8 mouse cellular contexts compared by ENCODE assay signal in genomic region chr13:46669048-46669619, GRCm38 (mm10). TPM values are rescaled to one million over a fixed set of nuclear protein-coding genes. Genes with fewer than 3 reads are reported as not detected.
DNase-seq lines count a peak whose midpoint lies in the region; ATAC-seq and TF ChIP-seq lines count a peak whose summit lies in the region.

Fam8a1 (plus strand) TSS chr13:46669522.

- peak; percentile 97 for ATAC-seq in kidney, embryonic 15.5 days (replicated peaks; ENCODE audit: low FRiP score)
- peak; percentile 92 for ATAC-seq in monocyte, adult 5-6 weeks (replicated peaks; ENCODE audit: insufficient number of reproducible peaks, low FRiP score, low TSS enrichment, poor library complexity, severe bottlenecking)

- no peak for TF ChIP-seq POLR2A in bone marrow macrophage, adult 2 months (IDR thresholded peaks at IDR 0.05; ENCODE audit: borderline replicate concordance, low read depth, low read length)
- peak; percentile 68 for TF ChIP-seq POLR2A in embryonic fibroblast, embryonic 13.5 days (IDR thresholded peaks at IDR 0.05; ENCODE audit: low read depth, low read length)

- H3K9me3 ChIP-seq in heart, embryonic 10.5 days: no peaks in the 10 kb centered on the region
- H3K9me3 ChIP-seq in kidney, embryonic 15.5 days (replicated peaks): no peaks in the 10 kb centered on the region

- H3K4me2 ChIP-seq in kidney, embryonic 15.5 days: peak within 1 kb of the TSS; percentile 91

- H3K4me3 ChIP-seq in bone marrow macrophage, adult 2 months (ENCODE audit: insufficient read depth, low read length): peak within 1 kb of the TSS; percentile 96
- H3K4me3 ChIP-seq in embryonic fibroblast, embryonic 13.5 days (ENCODE audit: insufficient read depth, low read length): peak within 1 kb of the TSS; percentile 85
- peak within 1 kb of the TSS; percentile 94 for H3K4me3 ChIP-seq in heart, embryonic 10.5 days
- H3K4me3 ChIP-seq in kidney, embryonic 15.5 days (replicated peaks): peak within 1 kb of the TSS; percentile 96

- TF ChIP-seq CTCF in bone marrow macrophage, adult 2 months (IDR thresholded peaks at IDR 0.05; ENCODE audit: low read depth, low read length): no peak
- no peak for TF ChIP-seq CTCF in embryonic fibroblast, embryonic 13.5 days (IDR thresholded peaks at IDR 0.05; ENCODE audit: borderline replicate concordance, insufficient read depth, low read length)

- H3K27ac ChIP-seq in bone marrow macrophage, adult 2 months (ENCODE audit: insufficient read depth, low read depth, low read length): 0 out of 2 replicates have a peak within 1 kb of the TSS, but pooled peaks have one; percentile 21
- peak within 1 kb of the TSS; percentile 33 for H3K27ac ChIP-seq in embryonic fibroblast, embryonic 13.5 days (ENCODE audit: insufficient read depth, low read length)
- peak within 1 kb of the TSS; percentile 95 for H3K27ac ChIP-seq in heart, embryonic 10.5 days
- peak within 1 kb of the TSS; percentile 65 for H3K27ac ChIP-seq in kidney, embryonic 15.5 days

- H3K36me3 ChIP-seq in heart, embryonic 10.5 days: peaks cover 27% of the 10 kb centered on the region
- H3K36me3 ChIP-seq in kidney, embryonic 15.5 days: peaks cover 30% of the 10 kb centered on the region

- WGBS in heart, embryonic 10.5 days: 2% methylated on average over 43 of the region's 46 CpGs
- 2% methylated on average over 46 of the region's 46 CpGs for WGBS in kidney, embryonic 15.5 days

- H3K27me3 ChIP-seq in heart, embryonic 10.5 days (ENCODE audit: insufficient read depth, poor library complexity, severe bottlenecking): no peaks in the 10 kb centered on the region
- H3K27me3 ChIP-seq in kidney, embryonic 15.5 days: no peaks in the 10 kb centered on the region

- peaks cover 6% of the 10 kb centered on the region for H3K4me1 ChIP-seq in bone marrow macrophage, adult 2 months (ENCODE audit: control insufficient read depth, insufficient read depth, low read length)
- H3K4me1 ChIP-seq in embryonic fibroblast, embryonic 13.5 days (ENCODE audit: control insufficient read depth, insufficient read depth, low read length): no peaks in the 10 kb centered on the region
- H3K4me1 ChIP-seq in heart, embryonic 10.5 days: peaks cover 7% of the 10 kb centered on the region
- peaks cover 12% of the 10 kb centered on the region for H3K4me1 ChIP-seq in kidney, embryonic 15.5 days

- H3K9ac ChIP-seq in kidney, embryonic 15.5 days: peak within 1 kb of the TSS; percentile 87

- peak; percentile 94 for DNase-seq in A20 (ENCODE audit: low read depth, low spot score)
- peak; percentile 95 for DNase-seq in heart, embryonic 10.5 days (ENCODE audit: low spot score)
- DNase-seq in liver: peak; percentile 93
- DNase-seq in spleen, postnatal 4 days (ENCODE audit: low spot score in 2 of 2): peak; percentile 92 to 97

RNA-seq across cellular contexts. Expression of gene Fam8a1, which starts in this region (rescaled TPM):
- 16.0 and 17.4 TPM in 2 replicates for polyA plus RNA-seq in bone marrow macrophage, adult 2 months (2012; ENCODE audit: insufficient read depth, insufficient read length, missing spikeins)
- 92.8 and 94.2 TPM in 2 replicates for polyA plus RNA-seq in embryonic fibroblast, embryonic 13.5 days (2011; ENCODE audit: insufficient read length, low read depth, missing spikeins)
- polyA plus RNA-seq in heart, embryonic 10.5 days (2016; fragmentation: Nextera tagmentation; extraction: Ambion mirVana): 8.3 and 11.6 TPM in 2 replicates
- polyA plus RNA-seq in kidney, embryonic 15.5 days (2015; fragmentation: Nextera tagmentation; extraction: Ambion mirVana): 10.6 and 12.2 TPM in 2 replicates
- 17.8 to 20.7 TPM (median 20.6 TPM) in 3 replicates for total RNA-seq in monocyte, adult 5-6 weeks (2017)

Comparison
In these comparisons a context has a peak if more than half of its experiments do, and no peak if none do; other contexts are left out.
1. Peak in every context shown above with its lines: DNase-seq, ATAC-seq, H3K4me3 ChIP-seq and H3K27ac ChIP-seq.
2. H3K27ac ChIP-seq: peak in every context shown above with its lines; median percentile 95 in heart, embryonic 10.5 days; 65 in kidney, embryonic 15.5 days; 33 in embryonic fibroblast, embryonic 13.5 days; 21 in bone marrow macrophage, adult 2 months.